Mouse (Mus musculus) neural tube, embryonic 14.5 days (tissue): ENCODE measurements at regions not wholly inside any gene's neighbourhood (a gene's known extent, or its start where the extent isn't known, plus 50 kb on each side); places are given as distances from the start of the nearest gene placed in this dataset.

ENCODE experiments used
- ATAC-seq: fragments of 200-750 bp; cut with Nextera tagmentation; 2 replicates; pipeline ENCODE4 v1.8.0; 2017; ENCODE audit warnings: low read depth, mild to moderate bottlenecking, moderate TSS enrichment, moderate library complexity
- H3K27ac ChIP-seq: fragments of 300-500 bp; sonication (generic); 2 replicates; pipeline ENCODE4 v1.5.1; 2014; ENCODE audit warnings: low read depth, mild to moderate bottlenecking, control low read depth, low read length, moderate library complexity, mixed read lengths
- H3K27me3 ChIP-seq: fragments of 300-500 bp; sonication (generic); 2 replicates; pipeline ENCODE4 v1.6.1; 2014; ENCODE audit warnings: low read length; ENCODE audit not compliant: control insufficient read depth, insufficient read depth
- H3K36me3 ChIP-seq: fragments of 300-500 bp; sonication (generic); 2 replicates; pipeline ENCODE4 v1.6.1; 2014; ENCODE audit warnings: low read length, mixed read lengths; ENCODE audit not compliant: control insufficient read depth, insufficient read depth
- H3K4me1 ChIP-seq: fragments of 300-500 bp; sonication (generic); 2 replicates; pipeline ENCODE4 v1.6.1; 2014; ENCODE audit warnings: low read length; ENCODE audit not compliant: control insufficient read depth, insufficient read depth
- H3K4me2 ChIP-seq: fragments of 300-500 bp; sonication (generic); 2 replicates; pipeline ENCODE4 v1.6.1; 2014; ENCODE audit warnings: mild to moderate bottlenecking, low read depth, low read length, control low read depth
- H3K4me3 ChIP-seq: fragments of 300-500 bp; sonication (generic); 2 replicates; pipeline ENCODE4 v1.5.1; 2014; ENCODE audit warnings: low read depth, low read length, control low read depth, mixed read lengths
- H3K9ac ChIP-seq: fragments of 300-500 bp; sonication (generic); replicated peaks from 2 replicates; pipeline ENCODE4 v1.6.1; 2014; ENCODE audit warnings: low read depth, mild to moderate bottlenecking, control low read depth, low read length, mixed read lengths
- H3K9me3 ChIP-seq: fragments of 300-500 bp; sonication (generic); 2 replicates; pipeline ENCODE4 v1.6.1; 2016; ENCODE audit warnings: low read length; ENCODE audit not compliant: control insufficient read depth
- WGBS: fragments of 180-500 bp; shearing (Covaris S2); extraction: QIAGEN DNeasy Blood & Tissue Kit; methylation state at CpG from one replicate; pipeline ENCODE4 v1.1.7; 2014; 5-methylcytosine and 5-hydroxymethylcytosine counted together

GRCm38 (mm10) chr3:38187406-38187896, 297.2 kb downstream of the Ankrd50 start:
- H3K27me3 ChIP-seq: no peaks in the 10 kb centered on the region
- no peak overlapping the region for H3K9ac ChIP-seq
- H3K4me2 ChIP-seq: no peak overlapping the region
- no peaks in the 10 kb centered on the region for H3K9me3 ChIP-seq
- no peak overlapping the region for H3K4me3 ChIP-seq
- WGBS: 93% methylated on average over 3 of the region's 3 CpGs
- H3K4me1 ChIP-seq: no peaks in the 10 kb centered on the region
- H3K36me3 ChIP-seq: no peaks in the 10 kb centered on the region
- no peak overlapping the region for H3K27ac ChIP-seq
- no peak for ATAC-seq

GRCm38 (mm10) chr3:38186503-38186902, 298.1 kb downstream of the Ankrd50 start:
- no peaks in the 10 kb centered on the region for H3K36me3 ChIP-seq
- no peak for ATAC-seq
- 95% methylated on average over 1 of the region's 1 CpGs for WGBS
- H3K9ac ChIP-seq: no peak overlapping the region
- no peaks in the 10 kb centered on the region for H3K27me3 ChIP-seq
- H3K27ac ChIP-seq: no peak overlapping the region
- H3K4me2 ChIP-seq: no peak overlapping the region
- H3K4me3 ChIP-seq: no peak overlapping the region
- H3K4me1 ChIP-seq: no peaks in the 10 kb centered on the region
- H3K9me3 ChIP-seq: no peaks in the 10 kb centered on the region

- Histone ChIP-seq H3K27me3 (no peaks in the 10 kb centered on the region), H3K36me3 (no peaks in the 10 kb centered on the region), H3K9ac (no peak overlapping the region), H3K27ac (no peak overlapping the region), H3K4me1 (no peaks in the 10 kb centered on the region), H3K4me2 (no peak overlapping the region), H3K4me3 (no peak overlapping the region), H3K9me3 (no peaks in the 10 kb centered on the region)
- ATAC-seq: no peak
Observed at GRCm38 (mm10) chr3:38178295-38178694, 306.3 kb downstream of the Ankrd50 start.

GRCm38 (mm10) chr3:38175946-38176345, 308.7 kb downstream of the Ankrd50 start:
- H3K27me3 ChIP-seq: no peaks in the 10 kb centered on the region
- WGBS: 93% methylated on average over 12 of the region's 12 CpGs
- H3K36me3 ChIP-seq: no peaks in the 10 kb centered on the region
- H3K4me1 ChIP-seq: no peaks in the 10 kb centered on the region
- H3K9me3 ChIP-seq: no peaks in the 10 kb centered on the region
- no peak overlapping the region for H3K4me3 ChIP-seq
- H3K4me2 ChIP-seq: no peak overlapping the region
- H3K9ac ChIP-seq: no peak overlapping the region
- ATAC-seq: no peak
- no peak overlapping the region for H3K27ac ChIP-seq

- H3K9me3 ChIP-seq: no peaks in the 10 kb centered on the region
- ATAC-seq: no peak
- H3K4me2 ChIP-seq: no peak overlapping the region
- no peaks in the 10 kb centered on the region for H3K36me3 ChIP-seq
- WGBS: 80% methylated on average over 8 of the region's 8 CpGs
- H3K4me3 ChIP-seq: no peak overlapping the region
- no peak overlapping the region for H3K27ac ChIP-seq
- H3K27me3 ChIP-seq: no peaks in the 10 kb centered on the region
- H3K4me1 ChIP-seq: no peaks in the 10 kb centered on the region
- no peak overlapping the region for H3K9ac ChIP-seq
Observed at GRCm38 (mm10) chr3:38174735-38175280, 309.8 kb downstream of the Ankrd50 start.

- Histone ChIP-seq H3K4me2 (no peak overlapping the region), H3K4me3 (no peak overlapping the region), H3K36me3 (no peaks in the 10 kb centered on the region), H3K27ac (no peak overlapping the region), H3K4me1 (no peaks in the 10 kb centered on the region), H3K9me3 (no peaks in the 10 kb centered on the region), H3K9ac (no peak overlapping the region), H3K27me3 (no peaks in the 10 kb centered on the region)
- ATAC-seq: no peak
- WGBS: 87% methylated on average over 1 of the region's 1 CpGs
Observed at GRCm38 (mm10) chr3:38152408-38152807, 332.2 kb downstream of the Ankrd50 start.

GRCm38 (mm10) chr3:38151821-38152220, 332.8 kb downstream of the Ankrd50 start:
- Histone ChIP-seq H3K4me2 (no peak overlapping the region), H3K27ac (no peak overlapping the region), H3K9me3 (no peaks in the 10 kb centered on the region), H3K27me3 (no peaks in the 10 kb centered on the region), H3K4me3 (no peak overlapping the region), H3K36me3 (no peaks in the 10 kb centered on the region), H3K9ac (no peak overlapping the region), H3K4me1 (no peaks in the 10 kb centered on the region)
- no peak for ATAC-seq
- 89% methylated on average over 6 of the region's 6 CpGs for WGBS

- Histone ChIP-seq H3K27me3 (no peaks in the 10 kb centered on the region), H3K36me3 (no peaks in the 10 kb centered on the region), H3K4me3 (no peak overlapping the region), H3K4me1 (no peaks in the 10 kb centered on the region), H3K9ac (no peak overlapping the region), H3K27ac (no peak overlapping the region), H3K4me2 (no peak overlapping the region), H3K9me3 (no peaks in the 10 kb centered on the region)
- WGBS: 93% methylated on average over 2 of the region's 2 CpGs
- ATAC-seq: no peak
Observed at GRCm38 (mm10) chr3:38146663-38147062, 338.0 kb downstream of the Ankrd50 start.

GRCm38 (mm10) chr3:38145444-38145843, 339.2 kb downstream of the Ankrd50 start:
- ATAC-seq: no peak
- H3K27ac ChIP-seq: no peak overlapping the region

More at GRCm38 (mm10) chr3:38145444-38145843, 339.2 kb downstream of the Ankrd50 start:
- Histone ChIP-seq H3K9me3 (no peaks in the 10 kb centered on the region), H3K9ac (no peak overlapping the region), H3K4me1 (no peaks in the 10 kb centered on the region), H3K36me3 (no peaks in the 10 kb centered on the region), H3K27me3 (no peaks in the 10 kb centered on the region), H3K4me2 (no peak overlapping the region), H3K4me3 (no peak overlapping the region)
- WGBS: 81% methylated on average over 2 of the region's 2 CpGs
